Mouse (Mus musculus) CH12.LX (cell line): ENCODE results near the gene Phospho1. TPM values are rescaled to one million over a fixed set of nuclear protein-coding genes. Genes with fewer than 3 reads are reported as not detected.
A peak's percentile ranks its signal among the peaks of the same experiment; 100 is the strongest.
"Not testable (repeated sequence)": the region's sequence is repeated elsewhere in the genome, so short reads cannot be mapped to it uniquely, and the experiment has no call there.

Experiments used
- DNase-seq: peaks from one replicate; pipeline ENCODE4 v3.0.0-alpha.2; 2013; ENCODE audit errors: extremely low read depth
- H3K27ac ChIP-seq: 2 replicates; pipeline ENCODE4 v1.5.1; 2012; ENCODE audit warnings: low read depth, mild to moderate bottlenecking, control low read depth, moderate library complexity; ENCODE audit not compliant: insufficient read depth
- H3K27me3 ChIP-seq: replicated peaks from 2 replicates; pipeline ENCODE3; 2012; ENCODE audit warnings: inconsistent platforms
- H3K36me3 ChIP-seq, 2 experiments: replicated peaks in 1 of 2; 2 replicates each; pipeline versions ENCODE3 to v1.6.1; 2012; ENCODE audit warnings: inconsistent platforms in 1 of 2, low read length in 1 of 2, mild to moderate bottlenecking in 1 of 2, mixed read lengths in 1 of 2, moderate library complexity in 1 of 2; ENCODE audit not compliant: control insufficient read depth in 1 of 2, insufficient read depth in 1 of 2
- H3K4me1 ChIP-seq, 2 experiments: 2 replicates each; pipeline ENCODE4 v1.6.1; 2012; ENCODE audit warnings: inconsistent platforms in 1 of 2, moderate library complexity in 1 of 2; ENCODE audit not compliant: insufficient read depth in 2 of 2, control insufficient read depth in 1 of 2
- H3K4me2 ChIP-seq: 2 replicates; pipeline ENCODE4 v1.6.1; 2012; ENCODE audit warnings: low read depth, mild to moderate bottlenecking, control low read depth; ENCODE audit not compliant: poor library complexity, insufficient read depth, severe bottlenecking
- H3K4me3 ChIP-seq, 3 experiments: fragments of 150-350 bp in 1 of 3; sonication (generic) in 1 of 3; replicated peaks in 1 of 3; 2 replicates each; pipeline versions ENCODE3 to v1.5.1; 2011 to 2012; ENCODE audit warnings: low read depth in 2 of 3, low read length in 2 of 3, mild to moderate bottlenecking in 2 of 3, moderate library complexity in 2 of 3, control low read depth in 1 of 3, improper control_type of control experiment in 1 of 3, inconsistent platforms in 1 of 3, mixed read lengths in 1 of 3; ENCODE audit not compliant: poor library complexity in 1 of 3
- H3K79me2 ChIP-seq: replicated peaks from 2 replicates; pipeline ENCODE4 v1.6.1; 2012; ENCODE audit warnings: mild to moderate bottlenecking, moderate library complexity; ENCODE audit not compliant: control insufficient read depth, poor library complexity, insufficient read depth, severe bottlenecking; ENCODE audit errors: extremely low read depth
- H3K9ac ChIP-seq: 2 replicates; pipeline ENCODE4 v1.6.1; 2012; ENCODE audit warnings: low read depth, mild to moderate bottlenecking, control low read depth, moderate library complexity; ENCODE audit not compliant: insufficient read depth
- H3K9me3 ChIP-seq: replicated peaks from 2 replicates; pipeline ENCODE3; 2012; ENCODE audit warnings: low read length, inconsistent platforms, mixed read lengths
- BHLHE40 ChIP-seq: IDR thresholded peaks from 2 replicates; pipeline ENCODE4 v1.6.1; 2011; ENCODE audit warnings: mild to moderate bottlenecking, low read depth, low read length, improper control_type of control experiment
- HCFC1 ChIP-seq: IDR thresholded peaks from 2 replicates; pipeline ENCODE4 v1.6.1; 2012; ENCODE audit warnings: low read depth, mild to moderate bottlenecking, inconsistent platforms, low read length, improper control_type of control experiment
- MAZ ChIP-seq: IDR thresholded peaks from 2 replicates; pipeline ENCODE4 v1.6.1; 2012; ENCODE audit warnings: low read depth, mild to moderate bottlenecking, inconsistent platforms, low read length, improper control_type of control experiment, moderate library complexity
- POLR2A ChIP-seq: IDR thresholded peaks from 2 replicates; pipeline ENCODE4 v1.6.1; 2011; ENCODE audit warnings: low read depth, mild to moderate bottlenecking, improper control_type of control experiment, low read length
- RAD21 ChIP-seq: IDR thresholded peaks from 2 replicates; pipeline ENCODE4 v1.6.1; 2011; ENCODE audit warnings: low read depth, mild to moderate bottlenecking, low read length, improper control_type of control experiment, moderate library complexity
- TCF12 ChIP-seq: IDR thresholded peaks from 2 replicates; pipeline ENCODE4 v1.6.1; 2014; ENCODE audit warnings: low read depth, mild to moderate bottlenecking, inconsistent platforms, low read length, improper control_type of control experiment
- dilution Hi-C: fragments of 300-500 bp; cut with MboI; formaldehyde crosslinking; loops from 2 replicates; pipeline ENCODE4 v1.14.3; 2020; ENCODE audit warnings: low sequenced_read_pairs; ENCODE audit not compliant: extremely low pct_unique_long_range_greater_than_20kb, extremely low pct_ligation_motif_present
- in situ Hi-C: fragments of 300-500 bp; cut with MboI; formaldehyde crosslinking; loops from 3 replicates; pipeline ENCODE4 v1.14.3; 2019; ENCODE audit warnings: low sequenced_read_pairs, low pct_ligation_motif_present, low pct_unique_long_range_greater_than_20kb, mixed read lengths
- polyA plus RNA-seq: library from polyadenylated mRNA; unstranded; fragments of >175 nt; gene quantifications from 2 replicates; pipeline ENCODE4 v1.2.1, GENCODE M21; 2012; ENCODE audit warnings: low read depth; ENCODE audit not compliant: insufficient read length
- total RNA-seq, 2 experiments: library from RNA; depleted of rRNA; stranded (reverse); fragments of 300-350 nt in 1 of 2; fragments of >200 nt in 1 of 2; gene quantifications; 2 replicates each; pipeline ENCODE4 v1.2.3; 2012 to 2014

The Phospho1 gene
- total and polyA plus RNA-seq, 3 experiments = 0.97 to 1.3 TPM; not detected in 1

- TF ChIP-seq RAD21 (peak; percentile 88), TCF12 (no peak), POLR2A (no peak), BHLHE40 (0 out of 2 replicates have a peak, but pooled peaks have one; percentile 7), MAZ (no peak), HCFC1 (no peak)
Observed at GRCm38 (mm10) chr11:95876296-95876695, 52.0 kb downstream of the Phospho1 start (continued).

- H3K4me1 ChIP-seq, H3K4me2 ChIP-seq, H3K4me3 ChIP-seq, DNase-seq, in situ Hi-C loops, H3K27ac ChIP-seq, dilution Hi-C loops, H3K9ac ChIP-seq, H3K36me3 ChIP-seq, H3K79me2 ChIP-seq: not testable (repeated sequence)
- Histone ChIP-seq H3K9me3 (peaks cover 14% of the 10 kb centered on the region), H3K27me3 (peaks cover 55% of the 10 kb centered on the region)
Observed at GRCm38 (mm10) chr11:95879861-95880260, 55.6 kb downstream of the Phospho1 start.

Other genes starting within 250 kb of the Phospho1 start
- gene Ngfr, start 236.8 kb upstream of the Phospho1 start, total RNA-seq (2012; rRNA removed) = not detected in 2 replicates
- gene Ngfr, start 236.8 kb upstream of the Phospho1 start, total RNA-seq (2014; rRNA removed) = not detected in 2 replicates
- not detected in 2 replicates for gene Ngfr, start 236.8 kb upstream of the Phospho1 start, polyA plus RNA-seq
- 512 and 606 TPM in 2 replicates for gene Phb, start 157.5 kb upstream of the Phospho1 start, total RNA-seq (2012; rRNA removed)
- gene Phb, start 157.5 kb upstream of the Phospho1 start, total RNA-seq (2014; rRNA removed) = 699 and 784 TPM in 2 replicates
- 405 and 413 TPM in 2 replicates for gene Phb, start 157.5 kb upstream of the Phospho1 start, polyA plus RNA-seq
- 6.2 and 6.3 TPM in 2 replicates for gene Zfp652, start 111.8 kb upstream of the Phospho1 start, total RNA-seq (2012; rRNA removed)
- gene Zfp652, start 111.8 kb upstream of the Phospho1 start, total RNA-seq (2014; rRNA removed) = 3.0 and 3.5 TPM in 2 replicates
- 9.4 and 9.8 TPM in 2 replicates for gene Zfp652, start 111.8 kb upstream of the Phospho1 start, polyA plus RNA-seq
- gene B130006D01Rik, start 100.9 kb upstream of the Phospho1 start, total RNA-seq (2012; rRNA removed) = 0.38 TPM in 2 replicates
- 0.15 and 0.23 TPM in 2 replicates for gene B130006D01Rik, start 100.9 kb upstream of the Phospho1 start, total RNA-seq (2014; rRNA removed)
- gene B130006D01Rik, start 100.9 kb upstream of the Phospho1 start, polyA plus RNA-seq = 0.10 TPM in 1 of 2 replicates, not detected in the other
- 133 and 143 TPM in 2 replicates for gene Gngt2, start 12.7 kb downstream of the Phospho1 start, total RNA-seq (2012; rRNA removed)
- 157 and 162 TPM in 2 replicates for gene Gngt2, start 12.7 kb downstream of the Phospho1 start, total RNA-seq (2014; rRNA removed)
- 136 and 140 TPM in 2 replicates for gene Gngt2, start 12.7 kb downstream of the Phospho1 start, polyA plus RNA-seq
- gene Abi3, start 18.0 kb downstream of the Phospho1 start, total RNA-seq (2012; rRNA removed) = 31.4 and 33.5 TPM in 2 replicates
- 24.4 and 25.9 TPM in 2 replicates for gene Abi3, start 18.0 kb downstream of the Phospho1 start, total RNA-seq (2014; rRNA removed)
- gene Abi3, start 18.0 kb downstream of the Phospho1 start, polyA plus RNA-seq = 54.9 and 74.5 TPM in 2 replicates
- gene B4galnt2, start 90.4 kb downstream of the Phospho1 start, total RNA-seq (2012; rRNA removed) = 0.25 and 0.34 TPM in 2 replicates
- gene B4galnt2, start 90.4 kb downstream of the Phospho1 start, total RNA-seq (2014; rRNA removed) = 0.42 and 0.53 TPM in 2 replicates
- 1.9 and 2.0 TPM in 2 replicates for gene B4galnt2, start 90.4 kb downstream of the Phospho1 start, polyA plus RNA-seq
- gene Igf2bp1, start 181.4 kb downstream of the Phospho1 start, total RNA-seq (2012; rRNA removed) = under 0.01 TPM in 1 of 2 replicates, not detected in the other
- gene Igf2bp1, start 181.4 kb downstream of the Phospho1 start, total RNA-seq (2014; rRNA removed) = not detected in 2 replicates
- not detected in 2 replicates for gene Igf2bp1, start 181.4 kb downstream of the Phospho1 start, polyA plus RNA-seq
- not detected in 2 replicates for gene Gip, start 200.0 kb downstream of the Phospho1 start, total RNA-seq (2012; rRNA removed)
- not detected in 2 replicates for gene Gip, start 200.0 kb downstream of the Phospho1 start, total RNA-seq (2014; rRNA removed)
- not detected in 2 replicates for gene Gip, start 200.0 kb downstream of the Phospho1 start, polyA plus RNA-seq
- gene Snf8, start 210.4 kb downstream of the Phospho1 start, total RNA-seq (2012; rRNA removed) = 113 and 133 TPM in 2 replicates
- gene Snf8, start 210.4 kb downstream of the Phospho1 start, total RNA-seq (2014; rRNA removed) = 66.9 and 70.8 TPM in 2 replicates
- gene Snf8, start 210.4 kb downstream of the Phospho1 start, polyA plus RNA-seq = 199 and 208 TPM in 2 replicates
- gene Ube2z, start 240.9 kb downstream of the Phospho1 start, total RNA-seq (2012; rRNA removed) = 51.3 and 60.4 TPM in 2 replicates
- gene Ube2z, start 240.9 kb downstream of the Phospho1 start, total RNA-seq (2014; rRNA removed) = 62.1 and 64.2 TPM in 2 replicates
- gene Ube2z, start 240.9 kb downstream of the Phospho1 start, polyA plus RNA-seq = 66.0 and 67.8 TPM in 2 replicates